Mouse (Mus musculus) large intestine, adult 2 months (tissue): Measurements from ENCODE around the gene Ttc41. TPM values are rescaled to one million over a fixed set of nuclear protein-coding genes. Genes with fewer than 3 reads are reported as not detected.
A peak's percentile ranks its signal among the peaks of the same experiment; 100 is the strongest.

ENCODE experiments used
- DNase-seq: peaks from one replicate; pipeline ENCODE4 v3.0.0-alpha.2; 2012; ENCODE audit warnings: low read depth, low spot score
- WGBS: fragments of 180-500 bp; shearing (Covaris S2); methylation state at CpG from one replicate; pipeline ENCODE4 v1.1.7; 2018; 5-methylcytosine and 5-hydroxymethylcytosine counted together
- polyA plus RNA-seq: library from polyadenylated mRNA; depleted of rRNA; stranded (reverse); fragments of >200 nt; gene quantifications from 2 replicates; pipeline ENCODE4 v1.2.3, GENCODE M21; 2012

The Ttc41 gene
- polyA plus RNA-seq, 1 experiment = 0.74 TPM

DNA sequence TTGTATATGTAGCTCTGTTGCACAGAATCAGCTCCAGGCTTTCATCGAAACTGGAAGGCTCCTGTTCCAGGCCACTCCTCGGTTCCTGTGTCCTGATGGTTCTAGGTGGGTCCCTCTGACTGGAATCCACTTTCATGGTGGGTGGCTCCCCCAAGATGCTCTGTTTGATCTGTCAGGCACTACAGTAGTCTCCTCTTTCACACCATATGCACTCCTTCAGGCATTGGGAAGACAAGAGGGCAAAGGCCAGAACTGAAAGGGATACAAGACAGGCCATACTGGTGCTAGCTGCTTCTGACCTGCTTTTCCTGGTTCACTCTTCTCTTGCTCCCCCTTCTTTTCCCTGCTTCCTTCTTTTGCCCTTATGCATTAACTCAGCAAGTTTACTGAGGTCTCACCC, 37.3 kb downstream of the Ttc41 start:
- DNase-seq = no peak
- 90% methylated on average over 2 of the region's 2 CpGs for WGBS

DNA sequence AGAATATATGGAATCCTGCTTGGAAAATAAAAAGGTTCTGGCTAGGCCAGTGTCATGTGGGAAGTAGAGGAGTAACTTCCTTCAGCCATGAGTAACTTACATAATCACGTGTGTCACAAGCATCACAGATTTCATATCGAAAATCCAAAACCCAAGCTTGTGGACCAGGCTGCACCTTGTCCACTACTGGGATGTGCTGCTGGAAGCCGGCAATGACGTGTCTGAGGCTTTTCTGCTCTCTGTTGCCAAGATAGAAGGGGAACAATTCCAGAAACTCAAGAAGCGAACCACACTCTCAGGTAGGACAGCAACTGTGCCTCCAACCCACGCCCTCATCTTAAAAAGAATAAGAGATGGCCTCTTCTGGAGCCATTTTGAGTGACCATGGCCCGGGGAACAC, 38.7 kb downstream of the Ttc41 start:
- 86% methylated on average over 7 of the region's 7 CpGs for WGBS
- no peak for DNase-seq

DNA sequence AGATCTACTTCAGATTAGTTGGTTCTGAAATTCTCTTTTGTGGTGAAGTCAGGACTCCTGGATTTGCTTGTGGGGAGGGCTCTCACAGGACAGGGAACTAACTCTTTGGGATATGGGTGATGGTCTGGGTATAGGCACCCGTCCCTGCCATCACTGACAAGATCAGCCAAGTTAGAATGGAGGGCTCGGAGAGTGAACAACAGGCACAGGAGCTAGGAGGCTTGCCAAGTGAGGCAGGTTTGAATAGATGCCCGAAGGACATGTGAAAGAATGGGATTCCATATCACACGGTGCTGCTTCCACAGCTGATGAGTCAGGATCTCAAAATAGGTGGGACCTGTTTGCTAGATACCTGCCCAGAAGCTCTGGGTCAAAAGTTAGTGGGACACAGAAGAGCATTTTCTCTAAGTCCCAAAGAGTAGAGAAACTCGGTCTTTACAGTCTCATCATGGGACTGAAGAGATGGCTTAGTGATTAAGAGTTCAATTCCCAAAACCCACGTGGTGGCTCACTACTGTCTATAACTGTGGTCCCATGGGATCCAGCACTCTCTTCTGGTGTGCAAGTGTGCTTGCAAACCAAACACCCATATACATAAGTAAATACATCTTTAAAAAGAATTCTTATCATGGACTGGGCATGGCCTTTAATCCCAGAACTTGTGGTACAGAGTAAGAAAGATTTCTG, 50.3 kb downstream of the Ttc41 start:
- WGBS = 74% methylated on average over 6 of the region's 6 CpGs
- DNase-seq = no peak

- no peak for DNase-seq
Observed at GRCm38 (mm10) chr10:86757724-86758123, 52.1 kb downstream of the Ttc41 start.

GRCm38 (mm10) chr10:86758211-86758610, 52.6 kb downstream of the Ttc41 start:
- 88% methylated on average over 6 of the region's 6 CpGs for WGBS

More at GRCm38 (mm10) chr10:86757724-86758123, 52.1 kb downstream of the Ttc41 start:
- WGBS = 88% methylated on average over 1 of the region's 1 CpGs

DNA sequence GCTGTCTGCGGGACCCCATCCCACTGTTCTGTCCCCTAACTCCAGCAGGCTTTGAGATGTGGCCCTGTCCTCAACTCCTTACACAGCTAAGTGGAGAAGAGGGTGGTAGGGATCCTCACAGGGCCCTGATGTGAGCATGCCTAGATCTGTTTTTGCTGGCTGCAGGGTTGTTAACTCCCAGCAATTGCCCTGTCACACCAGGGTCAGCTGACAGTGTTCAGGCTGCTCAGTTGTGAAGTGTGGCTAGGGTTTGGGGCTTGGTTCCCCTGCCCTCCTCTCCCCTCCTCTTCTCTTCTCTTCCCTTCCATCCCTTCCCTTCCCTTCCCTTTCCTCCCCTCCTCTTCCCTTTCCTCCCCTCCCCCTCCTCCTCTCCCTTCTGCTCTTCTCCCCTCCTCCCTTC, 55.6 kb downstream of the Ttc41 start:
- DNase-seq = no peak

More at GRCm38 (mm10) chr10:86758211-86758610, 52.6 kb downstream of the Ttc41 start:
- no peak for DNase-seq

DNA sequence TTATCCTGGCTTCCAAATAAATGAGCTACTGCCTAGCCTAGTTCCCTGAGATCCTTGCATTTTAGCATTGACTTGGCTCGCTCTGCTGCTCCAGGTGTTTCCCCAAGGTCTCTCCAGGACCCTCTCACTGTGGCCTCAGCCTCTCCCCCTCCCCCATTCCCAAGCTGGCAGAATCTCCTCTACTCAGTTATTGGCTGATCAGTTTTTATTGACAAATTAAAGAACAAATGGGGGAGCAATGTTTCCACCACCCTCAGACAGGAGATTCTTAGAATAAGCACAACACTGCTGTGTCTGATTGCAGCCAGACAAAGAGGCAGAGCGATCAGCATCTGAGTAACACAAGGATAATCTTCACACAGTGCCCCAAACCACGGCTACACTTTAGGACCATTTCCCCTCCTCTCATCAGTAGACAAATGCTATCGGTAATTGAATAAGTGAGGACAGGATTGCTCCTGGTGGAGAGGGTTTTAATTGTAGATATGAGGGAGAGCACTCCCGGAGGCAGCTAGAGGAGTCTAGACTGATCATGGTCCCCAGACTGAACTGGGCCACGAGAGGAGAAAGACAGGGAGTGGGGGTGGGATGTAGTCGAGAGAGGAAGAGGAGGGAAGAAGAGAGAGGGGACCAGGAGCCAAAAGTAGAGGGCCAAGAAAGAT, 56.2 kb downstream of the Ttc41 start:
- WGBS = 70% methylated on average over 7 of the region's 7 CpGs

More for the DNA sequence above, 55.6 kb downstream of the Ttc41 start:
- 75% methylated on average over 1 of the region's 1 CpGs for WGBS

DNA sequence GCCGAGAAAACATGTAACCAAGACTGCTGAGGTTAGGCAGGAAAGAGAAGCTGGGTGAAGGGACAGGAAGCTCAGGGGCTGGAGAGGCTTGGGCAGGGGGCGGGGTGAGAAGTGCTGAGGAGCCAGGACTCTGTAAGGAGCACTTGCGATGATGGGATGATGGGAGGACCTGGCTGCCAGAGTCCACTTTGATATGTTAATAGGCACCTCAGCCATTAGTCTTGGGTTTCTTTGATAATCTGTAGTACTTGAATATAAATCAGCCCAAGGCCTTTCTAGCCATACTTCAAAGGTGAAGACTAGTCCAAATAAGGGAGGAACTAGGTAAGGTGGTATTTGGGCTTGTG, 56.7 kb downstream of the Ttc41 start:
- WGBS = 90% methylated on average over 3 of the region's 3 CpGs
- no peak for DNase-seq

More for the DNA sequence above, 56.2 kb downstream of the Ttc41 start:
- DNase-seq = no peak

GRCm38 (mm10) chr10:86763672-86764071, 58.1 kb downstream of the Ttc41 start, which contains the start of gene Gm49358:
Gm49358 (plus strand) TSS chr10:86763972.
- DNase-seq = no peak
- whole genome bisulfite sequencing = 22% methylated on average over 5 of the region's 5 CpGs

GRCm38 (mm10) chr10:86765344-86765966, 59.8 kb downstream of the Ttc41 start:
- no peak for DNase-seq
- WGBS = 88% methylated on average over 4 of the region's 4 CpGs

GRCm38 (mm10) chr10:86769216-86769615, 63.6 kb downstream of the Ttc41 start:
- 72% methylated on average over 5 of the region's 5 CpGs for WGBS
- DNase-seq = no peak

DNA sequence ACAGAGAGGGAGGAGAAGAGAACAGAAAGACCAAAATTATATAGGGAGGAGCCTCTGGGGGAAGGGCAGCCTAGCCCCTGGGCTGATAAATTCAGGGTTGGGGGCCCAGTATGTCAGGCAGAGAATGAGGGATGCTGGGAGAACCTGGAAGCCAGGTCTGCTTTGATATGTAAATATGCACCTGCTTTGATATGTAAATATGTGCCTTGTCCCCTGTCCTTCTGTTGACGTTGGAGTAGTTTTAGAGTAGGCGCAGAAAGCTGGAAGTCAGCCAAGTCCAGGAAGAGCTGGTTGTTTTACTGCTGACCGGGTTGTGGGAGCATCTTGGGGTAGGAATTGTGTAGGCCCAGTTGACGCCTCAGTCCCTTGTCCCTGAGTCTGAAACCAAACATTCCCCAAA, 64.2 kb downstream of the Ttc41 start:
- WGBS = 15% methylated on average over 4 of the region's 4 CpGs
- DNase-seq = no peak

GRCm38 (mm10) chr10:86771701-86772100, 66.1 kb downstream of the Ttc41 start:
- 90% methylated on average over 5 of the region's 5 CpGs for WGBS
- no peak for DNase-seq

DNA sequence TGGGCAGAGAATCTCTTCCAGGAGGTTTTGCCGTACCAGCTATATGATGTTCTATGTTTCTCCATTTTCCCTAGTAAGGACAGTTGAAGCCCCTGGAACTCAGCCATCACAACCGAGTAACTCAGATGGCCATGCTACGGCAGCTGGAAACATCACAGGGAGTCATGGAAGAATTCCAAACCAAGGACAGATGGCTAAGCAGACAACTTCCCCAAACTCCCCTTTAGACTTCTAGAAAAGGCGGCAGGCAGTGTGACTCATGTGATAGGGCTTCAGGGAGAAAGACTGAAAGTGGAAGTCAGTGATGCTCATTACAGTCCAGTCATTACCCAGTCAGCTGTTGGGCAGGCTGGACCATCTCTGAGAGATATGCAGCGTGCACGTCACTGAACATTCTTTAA, 66.6 kb downstream of the Ttc41 start:
- DNase-seq = no peak
- WGBS = 51% methylated on average over 6 of the region's 6 CpGs

- DNase-seq = no peak
- WGBS = 17% methylated on average over 4 of the region's 4 CpGs
Observed at GRCm38 (mm10) chr10:86773360-86773759, 67.7 kb downstream of the Ttc41 start.

GRCm38 (mm10) chr10:86776281-86776680, 70.7 kb downstream of the Ttc41 start:
- WGBS = 71% methylated on average over 9 of the region's 9 CpGs
- DNase-seq = no peak

DNA sequence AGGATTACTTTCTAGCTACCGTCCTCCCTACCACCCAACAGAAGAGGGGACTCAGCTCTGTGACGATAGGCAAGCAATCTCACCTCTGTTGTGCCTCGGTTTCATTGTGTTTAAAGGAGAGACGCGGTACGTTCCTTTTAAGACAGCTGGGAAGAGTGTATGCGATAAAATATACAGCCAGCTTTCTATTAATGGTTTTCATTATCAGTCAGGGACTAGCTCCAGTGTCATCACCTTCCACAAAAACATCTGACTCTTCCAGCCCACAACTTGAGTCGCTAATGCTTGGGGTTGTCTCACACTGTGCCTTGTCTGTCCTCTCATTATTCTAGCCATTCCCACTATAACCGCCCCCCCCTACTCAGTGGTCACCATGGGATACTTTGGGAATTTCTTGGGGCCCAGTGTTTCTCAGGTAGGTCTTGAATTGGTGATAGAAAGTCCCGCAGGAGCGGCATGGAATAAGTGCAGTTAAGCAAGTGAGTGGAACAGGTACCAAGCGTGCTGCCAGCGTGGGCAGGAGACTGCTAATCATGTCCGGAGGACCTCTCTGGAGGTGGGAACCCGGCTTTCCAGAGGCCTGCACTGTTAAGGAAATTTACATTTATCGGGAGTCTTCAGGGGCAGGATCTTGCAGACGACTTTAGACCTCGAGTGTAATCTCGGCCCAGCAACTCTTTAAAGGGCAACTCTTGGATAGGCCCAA, 72.2 kb downstream of the Ttc41 start:
- DNase-seq = no peak
- 45% methylated on average over 19 of the region's 19 CpGs for WGBS

- under 1% methylated on average over 44 of the region's 44 CpGs for WGBS
- peak; percentile 91 for DNase-seq
Observed at GRCm38 (mm10) chr10:86778398-86779116, 72.9 kb downstream of the Ttc41 start, which contains the start of gene Nt5dc3. Nt5dc3 (plus strand) TSS chr10:86779005.

- WGBS = under 1% methylated on average over 58 of the region's 58 CpGs
- DNase-seq = no peak
Observed at GRCm38 (mm10) chr10:86779117-86779755, 73.6 kb downstream of the Ttc41 start.
